Mouse (Mus musculus): ENCODE measurements around the gene Gm28047. TPM values are rescaled to one million over a fixed set of nuclear protein-coding genes. Genes with fewer than 3 reads are reported as not detected.

Gene Gm28047
- total and polyA plus RNA-seq, 2 experiments from 2014 or later = 0.74 TPM; not detected in 1

GRCm38 (mm10) chr15:102485853-102486252 lies 139.0 kb downstream of the Gm28047 start:
- H3K4me3 ChIP-seq (ENCODE audit: low read depth, low read length) = no peak overlapping the region
- H3K4me2 ChIP-seq (ENCODE audit: low read depth) = no peak overlapping the region
- WGBS = 92% methylated on average over 12 of the region's 12 CpGs
- H3K36me3 ChIP-seq (ENCODE audit: insufficient read depth) = peaks cover 71% of the 10 kb centered on the region
- H3K27me3 ChIP-seq (ENCODE audit: insufficient read depth, low read length) = no peaks in the 10 kb centered on the region
- DNase-seq (no peak), ATAC-seq (no peak)
- no peak for TF ChIP-seq CTCF (IDR thresholded peaks at IDR 0.05; ENCODE audit: low read depth)
- no peak overlapping the region for H3K9ac ChIP-seq
- no peak overlapping the region for H3K27ac ChIP-seq (ENCODE audit: low read depth, low read length)
- no peaks in the 10 kb centered on the region for H3K4me1 ChIP-seq (ENCODE audit: insufficient read depth)
- no peaks in the 10 kb centered on the region for H3K9me3 ChIP-seq (ENCODE audit: low read length)

DNA sequence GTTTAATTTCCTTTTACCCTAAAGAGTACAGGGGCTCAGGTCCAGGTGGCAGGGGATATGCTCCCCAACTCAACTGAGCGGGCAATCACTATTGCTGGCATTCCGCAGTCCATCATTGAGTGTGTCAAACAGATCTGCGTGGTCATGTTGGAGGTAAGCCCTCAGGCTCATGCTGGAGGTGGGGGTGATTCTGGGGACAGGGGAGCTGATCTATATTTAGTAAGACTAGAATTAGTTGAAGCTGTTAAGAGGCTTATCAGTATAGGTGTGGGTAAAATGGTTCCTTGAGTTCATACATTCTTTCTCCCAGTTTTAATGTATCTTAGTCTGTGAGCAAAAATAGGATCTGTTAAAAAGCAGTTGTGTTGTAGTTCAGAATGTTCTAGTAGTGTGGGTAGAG lies 141.7 kb downstream of the Gm28047 start:
- Histone ChIP-seq H3K9ac (no peak overlapping the region), H3K36me3 (ENCODE audit: insufficient read depth) (peaks cover 65% of the 10 kb centered on the region), H3K27me3 (ENCODE audit: insufficient read depth, low read length) (no peaks in the 10 kb centered on the region), H3K9me3 (ENCODE audit: low read length) (no peaks in the 10 kb centered on the region), H3K4me2 (ENCODE audit: low read depth) (no peak overlapping the region), H3K4me1 (ENCODE audit: insufficient read depth) (no peaks in the 10 kb centered on the region), H3K4me3 (ENCODE audit: low read depth, low read length) (no peak overlapping the region), H3K27ac (ENCODE audit: low read depth, low read length) (no peak overlapping the region)
- WGBS = 93% methylated on average over 3 of the region's 3 CpGs
- ATAC-seq (no peak), DNase-seq (no peak)
- no peak for TF ChIP-seq CTCF (IDR thresholded peaks at IDR 0.05; ENCODE audit: low read depth)

GRCm38 (mm10) chr15:102474520-102474919 lies 150.3 kb downstream of the Gm28047 start:
- Histone ChIP-seq H3K4me2 (ENCODE audit: low read depth) (no peak overlapping the region), H3K4me3 (ENCODE audit: low read depth, low read length) (no peak overlapping the region), H3K36me3 (ENCODE audit: insufficient read depth) (peaks cover 44% of the 10 kb centered on the region), H3K9me3 (ENCODE audit: low read length) (no peaks in the 10 kb centered on the region), H3K4me1 (ENCODE audit: insufficient read depth) (peaks cover 6% of the 10 kb centered on the region; the same call in 1 of the 2 replicates), H3K9ac (no peak overlapping the region), H3K27ac (ENCODE audit: low read depth, low read length) (no peak overlapping the region), H3K27me3 (ENCODE audit: insufficient read depth, low read length) (no peaks in the 10 kb centered on the region)
- no peak for ATAC-seq
- DNase-seq = no peak
- 91% methylated on average over 2 of the region's 2 CpGs for WGBS
- no peak for TF ChIP-seq CTCF (IDR thresholded peaks at IDR 0.05; ENCODE audit: low read depth)

MicroRNA genes within 50 kb of the gene (microRNA counts, 519-probe panel; counts per million panel counts)
- microRNA mmu-miR-688 = not detected

Small RNA genes within 50 kb of the gene (microRNA-seq; reads per million reads assigned to microRNA genes)
- 0 to 0.24 reads per million in 2 experiments for gene Mir688

Other genes starting within 250 kb of the Gm28047 start
- gene Sp1, start 218.9 kb downstream of the Gm28047 start, total RNA-seq (2014; rRNA removed) = 16.4 and 22.5 TPM in 2 replicates
- 2.0 and 2.6 TPM in 2 replicates for gene Sp1, start 218.9 kb downstream of the Gm28047 start, polyA plus RNA-seq (2015; fragmentation: Nextera tagmentation; extraction: Ambion mirVana)
- gene Amhr2, start 179.7 kb downstream of the Gm28047 start, total RNA-seq (2014; rRNA removed) = 0.38 and 1.1 TPM in 2 replicates
- 0.34 and 0.65 TPM in 2 replicates for gene Amhr2, start 179.7 kb downstream of the Gm28047 start, polyA plus RNA-seq (2015; fragmentation: Nextera tagmentation; extraction: Ambion mirVana)
- 21.5 and 22.3 TPM in 2 replicates for gene Prr13, start 166.0 kb downstream of the Gm28047 start, total RNA-seq (2014; rRNA removed)
- 69.9 and 90.9 TPM in 2 replicates for gene Prr13, start 166.0 kb downstream of the Gm28047 start, polyA plus RNA-seq (2015; fragmentation: Nextera tagmentation; extraction: Ambion mirVana)
- 134 and 154 TPM in 2 replicates for gene Pcbp2, start 154.5 kb downstream of the Gm28047 start, total RNA-seq (2014; rRNA removed)
- gene Pcbp2, start 154.5 kb downstream of the Gm28047 start, polyA plus RNA-seq (2015; fragmentation: Nextera tagmentation; extraction: Ambion mirVana) = 102 and 103 TPM in 2 replicates
- gene Gm10337, start 121.3 kb downstream of the Gm28047 start, total RNA-seq (2014; rRNA removed) = not detected in 2 replicates
- 3.7 and 4.2 TPM in 2 replicates for gene Gm10337, start 121.3 kb downstream of the Gm28047 start, polyA plus RNA-seq (2015; fragmentation: Nextera tagmentation; extraction: Ambion mirVana)
- 75.0 and 88.9 TPM in 2 replicates for gene Map3k12, start 108.0 kb downstream of the Gm28047 start, total RNA-seq (2014; rRNA removed)
- gene Map3k12, start 108.0 kb downstream of the Gm28047 start, polyA plus RNA-seq (2015; fragmentation: Nextera tagmentation; extraction: Ambion mirVana) = 29.6 and 39.4 TPM in 2 replicates
- 87.5 and 94.7 TPM in 2 replicates for gene Tarbp2, start 106.9 kb downstream of the Gm28047 start, total RNA-seq (2014; rRNA removed)
- 86.4 and 89.5 TPM in 2 replicates for gene Tarbp2, start 106.9 kb downstream of the Gm28047 start, polyA plus RNA-seq (2015; fragmentation: Nextera tagmentation; extraction: Ambion mirVana)
- gene Npff, start 100.1 kb downstream of the Gm28047 start, total RNA-seq (2014; rRNA removed) = 2.5 and 3.1 TPM in 2 replicates
- gene Npff, start 100.1 kb downstream of the Gm28047 start, polyA plus RNA-seq (2015; fragmentation: Nextera tagmentation; extraction: Ambion mirVana) = 1.5 and 1.7 TPM in 2 replicates
- gene Atf7, start 397 bp upstream of the Gm28047 start, total RNA-seq (2014; rRNA removed) = 9.9 and 13.2 TPM in 2 replicates
- gene Atf7, start 397 bp upstream of the Gm28047 start, polyA plus RNA-seq (2015; fragmentation: Nextera tagmentation; extraction: Ambion mirVana) = 8.4 and 10.2 TPM in 2 replicates
- 75.2 and 170 TPM in 2 replicates for gene Atp5g2, start 47.3 kb upstream of the Gm28047 start, total RNA-seq (2014; rRNA removed)
- 63.5 and 75.3 TPM in 2 replicates for gene Atp5g2, start 47.3 kb upstream of the Gm28047 start, polyA plus RNA-seq (2015; fragmentation: Nextera tagmentation; extraction: Ambion mirVana)
- gene Calcoco1, start 97.1 kb upstream of the Gm28047 start, total RNA-seq (2014; rRNA removed) = 42.6 and 47.1 TPM in 2 replicates
- gene Calcoco1, start 97.1 kb upstream of the Gm28047 start, polyA plus RNA-seq (2015; fragmentation: Nextera tagmentation; extraction: Ambion mirVana) = 33.5 and 36.9 TPM in 2 replicates

Measured in forebrain, postnatal 0 days (tissue).